ENCODE assay signal across 26 mouse cellular contexts in the genomic region with DNA sequence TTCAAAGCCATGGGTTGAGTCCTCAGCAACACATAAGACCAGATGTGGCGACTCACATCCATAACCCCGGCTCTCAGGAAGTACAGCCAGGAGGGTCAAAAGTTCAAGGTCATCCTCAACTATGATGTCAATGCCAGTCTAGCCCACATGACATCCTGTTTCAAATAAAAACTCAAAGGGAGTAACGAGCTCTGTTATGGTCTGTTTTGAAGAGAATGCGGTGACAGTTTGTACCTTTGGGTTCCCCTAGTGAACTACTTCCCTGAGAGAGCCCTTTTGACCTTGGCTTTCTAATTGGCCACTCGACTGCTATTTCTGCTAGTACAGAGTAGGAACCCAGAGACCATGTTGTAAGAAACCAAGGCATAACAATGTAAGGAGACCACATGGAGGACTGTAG.
DNase-seq lines count a peak whose midpoint lies in the region; ATAC-seq and TF ChIP-seq lines count a peak whose summit lies in the region.
"Had no signal": no experiment of that assay in that cellular context is flagged by ENCODE, and none has a peak within 500 bp of the region (broad histone marks: within the 10 kb centered on the region; RNA-seq: fewer than 3 reads in every experiment).

No protein-coding gene starts in this region.

- peaks cover 14% of the 10 kb centered on the region for H3K4me1 ChIP-seq in lung, embryonic 14.5 days (ENCODE audit: insufficient read depth)
- H3K4me1 ChIP-seq: liver, embryonic 15.5 days had no signal

- H3K9me3 ChIP-seq in lung, embryonic 14.5 days (ENCODE audit: low read depth, low read length): no peaks in the 10 kb centered on the region
- H3K9me3 ChIP-seq: forebrain, embryonic 15.5 days; midbrain, embryonic 13.5 days; neural tube, embryonic 13.5 days had no signal

- H3K27ac ChIP-seq in lung, embryonic 14.5 days (ENCODE audit: low read depth): no peak overlapping the region
- H3K27ac ChIP-seq: forebrain, embryonic 15.5 days; gastrocnemius, adult 2 months; heart, adult 2 months; hindbrain, embryonic 14.5 days; liver, embryonic 15.5 days; macrophage; midbrain, embryonic 13.5 days; neural tube, embryonic 13.5 days had no signal

- intact Hi-C loops in heart, postnatal 25 days (cut with DNase I): no loop called here

- no peak overlapping the region for H3K4me3 ChIP-seq in lung, embryonic 14.5 days (ENCODE audit: low read depth, low read length)
- H3K4me3 ChIP-seq: forebrain, embryonic 15.5 days; gastrocnemius, adult 2 months; heart, adult 2 months; heart, embryonic 12.5 days; liver, embryonic 15.5 days; midbrain, embryonic 13.5 days; neural tube, embryonic 13.5 days had no signal

- H3K4me2 ChIP-seq in lung, embryonic 14.5 days: no peak overlapping the region
- H3K4me2 ChIP-seq: forebrain, embryonic 15.5 days; heart, embryonic 12.5 days; hindbrain, embryonic 14.5 days; liver, embryonic 15.5 days; midbrain, embryonic 13.5 days; neural tube, embryonic 13.5 days had no signal

- no peak for TF ChIP-seq CTCF in lung, embryonic 14.5 days (IDR thresholded peaks at IDR 0.05; ENCODE audit: low read depth)

- H3K27me3 ChIP-seq in lung, embryonic 14.5 days (ENCODE audit: insufficient read depth, low read length): no peaks in the 10 kb centered on the region
- H3K27me3 ChIP-seq: forebrain, embryonic 15.5 days; heart, embryonic 12.5 days; liver, embryonic 15.5 days; midbrain, embryonic 13.5 days; neural tube, embryonic 13.5 days had no signal

- no peak overlapping the region for H3K9ac ChIP-seq in lung, embryonic 14.5 days
- H3K9ac ChIP-seq: forebrain, embryonic 15.5 days; heart, embryonic 12.5 days; hindbrain, embryonic 14.5 days; liver, embryonic 15.5 days; midbrain, embryonic 13.5 days; neural tube, embryonic 13.5 days had no signal

- H3K36me3 ChIP-seq in lung, embryonic 14.5 days (ENCODE audit: insufficient read depth): no peaks in the 10 kb centered on the region
- H3K36me3 ChIP-seq: forebrain, embryonic 15.5 days; G1E; heart, embryonic 12.5 days; liver, embryonic 15.5 days; midbrain, embryonic 13.5 days; neural tube, embryonic 13.5 days had no signal

- DNase-seq in heart, adult 11 months: peak; percentile 30
- DNase-seq in heart, postnatal 25 days (ENCODE audit: low spot score): no peak
- DNase-seq in lung, embryonic 14.5 days: peak; percentile 17
- DNase-seq in lung, adult 18-20 months: no peak
- DNase-seq in ES-CJ7 (ENCODE audit: low read depth, low spot score) (peak; percentile 85), ZHBTc4 (ENCODE audit: low read depth, low spot score) (peak; percentile 79)
- no peak for DNase-seq in spleen, postnatal 14 days (ENCODE audit: low spot score in 2 of 2)
- DNase-seq: adrenal gland, adult 2 months; adrenal gland, postnatal 36 days; B cell, adult 2 months; cerebellum, adult 18-20 months; cerebellum, postnatal 10 days; gastrocnemius, adult 2 months; gastrocnemius, postnatal 36 days; heart, adult 2 months; kidney, postnatal 25 days; thymus, postnatal 4 days had no signal

- ATAC-seq in lung, embryonic 14.5 days (ENCODE audit: insufficient read depth): no peak
- ATAC-seq: forebrain, embryonic 15.5 days; intestine, postnatal 0 days; midbrain, embryonic 13.5 days had no signal

- 69% methylated on average over 5 of the region's 5 CpGs for whole genome bisulfite sequencing in lung, embryonic 14.5 days

Comparison
In these comparisons a context has a peak if more than half of its experiments do, and no peak if none do; other contexts are left out.
1. DNase-seq: peak in heart, adult 11 months (single experiment), lung, embryonic 14.5 days (single experiment), ES-CJ7 (single experiment) and ZHBTc4 (single experiment); none in heart, postnatal 25 days (single experiment), lung, adult 18-20 months (0 of 2) and spleen, postnatal 14 days (0 of 2).